Mouse (Mus musculus) right cerebral cortex, postnatal 25 days (tissue): Measurements from ENCODE around the gene Syngr2.
"Not testable (repeated sequence)": the region's sequence is repeated elsewhere in the genome, so short reads cannot be mapped to it uniquely, and the experiment has no call there.

Experiments used
- DNase-seq: peaks from one replicate; pipeline ENCODE4 v3.0.0; 2022

Syngr2 gene

GRCm38 (mm10) chr11:117813867-117814266 is 4.4 kb downstream of the Syngr2 start:
- no peak for DNase-seq

- DNase-seq, result no peak
Measured at GRCm38 (mm10) chr11:117814704-117815366, 5.4 kb downstream of the Syngr2 start.

- DNase-seq, result not testable (repeated sequence)
Measured at GRCm38 (mm10) chr11:117815850-117816249, 6.4 kb downstream of the Syngr2 start.

DNA sequence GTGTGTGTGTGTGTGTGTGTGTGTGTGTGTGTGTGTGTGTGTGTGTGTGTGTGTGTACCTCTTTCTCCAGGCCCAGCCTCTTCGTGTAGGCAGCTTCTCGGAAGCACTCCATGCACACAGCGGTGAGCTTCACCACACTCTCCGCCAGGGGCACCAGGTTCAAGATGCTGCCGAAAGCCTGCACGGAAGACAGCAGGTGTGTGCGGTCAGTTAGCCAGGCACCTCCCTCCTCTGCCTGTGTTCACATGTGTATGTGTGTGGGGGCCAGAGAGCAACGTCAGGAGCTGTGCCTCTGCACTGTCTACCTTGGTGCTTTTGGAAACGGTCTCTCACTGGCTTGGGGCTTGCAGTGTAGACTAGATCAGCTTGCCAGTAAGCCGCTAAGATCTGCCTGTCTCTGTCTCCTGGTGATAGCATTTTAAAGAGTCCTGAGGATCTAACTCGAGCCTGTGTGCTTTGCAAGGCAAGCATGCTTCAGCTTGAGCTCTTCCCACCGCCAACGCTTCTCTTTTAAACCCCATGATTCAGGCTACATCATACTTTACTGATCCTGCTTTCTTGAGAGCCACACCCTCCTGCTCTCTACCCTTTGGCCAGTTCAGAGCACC is 7.0 kb downstream of the Syngr2 start:
- no peak for DNase-seq

DNA sequence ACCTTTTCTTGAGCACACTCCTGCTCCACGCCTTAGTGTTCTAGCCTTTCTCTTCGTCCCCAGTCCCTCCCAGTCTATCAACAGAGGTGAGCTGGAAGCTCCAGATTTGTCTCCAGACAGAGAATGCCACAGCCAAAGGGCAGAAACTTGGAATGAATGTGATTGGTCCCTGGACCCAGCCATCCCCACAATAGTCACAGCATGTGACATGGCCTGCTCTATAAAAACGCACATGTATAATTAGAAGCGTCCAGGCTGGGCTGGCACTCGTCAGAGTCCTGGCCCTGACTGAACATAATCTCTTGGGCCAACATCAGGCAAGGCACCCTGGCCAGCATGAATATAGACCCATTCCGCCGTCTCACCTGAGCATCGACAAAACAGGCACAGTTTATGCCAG is 9.6 kb downstream of the Syngr2 start:
- no peak for DNase-seq

DNA sequence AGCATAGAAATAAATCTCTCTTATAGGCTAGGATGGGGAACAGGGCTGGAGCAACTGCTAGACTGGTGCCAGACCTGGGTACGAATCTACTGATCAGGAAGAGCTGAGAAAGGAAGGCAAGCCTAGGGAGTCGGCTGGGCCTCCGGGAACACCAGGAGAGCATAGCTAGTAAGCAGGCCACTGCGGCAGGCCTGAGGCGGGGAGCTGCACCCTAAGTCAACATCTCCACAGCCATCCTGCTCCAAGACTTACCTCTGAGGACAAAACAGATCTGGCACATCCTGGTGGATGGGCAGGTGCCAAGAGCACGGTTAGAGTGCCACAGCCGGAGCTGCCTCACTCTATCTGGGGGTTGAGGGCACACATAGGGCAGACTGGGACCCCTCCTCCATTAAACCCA is 10.7 kb downstream of the Syngr2 start:
- DNase-seq, result no peak

DNA sequence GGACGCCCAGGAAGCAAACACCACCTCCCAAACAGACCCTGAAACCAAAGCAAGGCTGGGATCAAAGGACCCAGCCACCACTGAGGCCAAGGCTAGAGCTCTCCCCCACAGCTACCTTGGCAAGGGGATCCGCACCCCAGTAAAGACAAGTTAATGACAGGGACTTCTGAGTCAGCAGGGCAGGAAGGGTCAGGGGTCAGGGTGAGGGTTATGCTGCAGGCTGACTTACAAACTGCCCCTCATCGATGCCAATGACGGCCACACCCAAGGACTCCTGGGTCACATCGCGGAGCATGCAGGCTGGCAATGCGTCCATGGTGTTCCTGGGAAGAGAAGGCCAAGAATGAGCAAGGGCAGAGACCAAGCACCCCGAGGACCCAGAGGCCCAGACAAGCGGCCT is 12.4 kb downstream of the Syngr2 start:
- no peak for DNase-seq

DNA sequence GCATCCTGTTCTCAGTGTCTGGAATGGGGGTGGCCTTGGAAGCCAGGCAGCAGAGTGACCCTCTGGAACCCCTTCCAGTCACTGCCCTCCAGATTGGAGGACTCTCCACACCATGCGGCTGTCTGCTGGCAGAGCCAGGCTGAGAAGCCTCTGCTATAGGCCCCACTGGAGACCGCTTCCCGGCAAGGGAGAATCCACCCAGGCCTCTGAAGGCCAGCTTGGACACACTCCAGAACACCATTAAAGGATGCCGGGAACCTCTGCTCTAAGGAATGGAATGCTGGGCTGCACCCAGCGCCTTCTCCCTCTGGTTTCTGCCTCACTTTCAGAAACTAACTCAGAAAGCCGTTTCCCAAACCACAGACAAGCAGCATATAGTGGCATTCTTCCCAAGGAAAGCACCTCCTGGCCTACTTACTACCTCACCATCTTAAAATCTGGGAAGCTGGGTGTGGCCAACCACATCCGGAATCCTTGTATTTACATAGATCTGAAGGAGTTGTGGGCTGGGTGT is 13.3 kb downstream of the Syngr2 start:
- DNase-seq, result no peak

DNA sequence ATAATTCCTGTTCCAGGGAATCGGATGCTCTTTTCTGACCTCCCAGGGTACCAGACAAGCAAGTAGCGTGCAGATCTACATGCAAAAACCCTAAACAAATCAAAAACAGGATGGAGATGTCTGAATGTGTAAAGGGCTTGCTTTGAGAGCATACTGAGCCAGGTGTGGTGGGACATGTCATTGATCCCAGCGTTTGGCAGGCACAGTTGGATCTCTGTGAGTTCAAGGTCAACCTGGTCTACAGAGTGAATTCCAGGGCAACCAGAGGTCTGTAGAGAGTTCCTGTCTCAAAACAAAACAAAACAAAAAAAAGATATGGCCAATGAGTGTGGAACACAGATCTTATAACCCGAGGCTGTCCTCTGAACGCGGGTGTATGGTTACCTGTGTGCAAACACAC is 13.9 kb downstream of the Syngr2 start:
- DNase-seq, result no peak

DNA sequence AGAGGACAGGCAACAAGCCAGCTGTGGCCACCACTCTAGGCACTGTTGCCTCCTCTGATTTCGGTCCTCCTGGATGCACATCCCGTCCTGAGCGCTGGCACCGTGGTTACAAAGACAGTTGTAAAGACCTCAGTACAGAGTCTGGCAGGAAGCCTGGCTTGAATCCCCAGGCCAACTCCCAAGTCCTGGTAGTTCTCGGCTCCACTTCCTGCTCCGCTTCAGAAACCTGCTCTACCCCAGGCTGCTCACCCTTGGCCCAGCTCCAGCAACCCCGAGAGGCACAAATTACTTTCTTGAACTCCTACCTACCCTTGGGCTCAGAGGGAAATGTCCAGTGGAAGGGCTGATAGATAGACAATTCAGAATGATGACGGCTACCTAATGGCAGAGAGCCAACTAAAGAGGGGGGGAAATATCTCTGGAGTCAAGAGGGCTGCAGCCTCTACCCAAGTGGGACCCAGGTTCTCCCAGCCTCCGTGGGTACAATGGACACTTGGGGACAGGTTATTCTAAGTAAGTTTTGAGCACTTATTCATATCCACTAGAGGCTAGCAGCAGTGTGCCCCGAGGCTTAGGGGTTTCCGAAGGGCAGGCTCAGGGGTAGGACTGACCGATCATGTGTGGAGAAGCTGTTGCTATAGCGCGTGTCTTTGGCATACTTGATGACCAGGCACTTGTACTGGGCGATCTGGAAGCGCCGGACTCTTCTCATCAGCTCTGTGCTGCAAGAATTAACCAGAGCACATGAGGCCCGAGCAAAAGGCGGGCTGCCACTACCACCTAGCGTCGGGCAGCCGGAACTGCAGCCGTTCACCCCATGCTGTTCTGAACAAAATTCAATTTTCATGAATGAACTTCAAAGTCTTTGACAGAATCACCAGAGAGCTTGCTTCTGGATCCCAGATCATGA is 14.8 kb downstream of the Syngr2 start:
- DNase-seq, result peak; percentile 78

- no peak for DNase-seq
Measured at GRCm38 (mm10) chr11:117825333-117826101, 16.0 kb downstream of the Syngr2 start, which contains the start of the genes Afmid and Tk1. TSS of gene Afmid (plus strand) at chr11:117825924. TSS of gene Tk1 (minus strand) at chr11:117826092.

GRCm38 (mm10) chr11:117826164-117826563 is 16.7 kb downstream of the Syngr2 start:
- DNase-seq, result no peak

DNA sequence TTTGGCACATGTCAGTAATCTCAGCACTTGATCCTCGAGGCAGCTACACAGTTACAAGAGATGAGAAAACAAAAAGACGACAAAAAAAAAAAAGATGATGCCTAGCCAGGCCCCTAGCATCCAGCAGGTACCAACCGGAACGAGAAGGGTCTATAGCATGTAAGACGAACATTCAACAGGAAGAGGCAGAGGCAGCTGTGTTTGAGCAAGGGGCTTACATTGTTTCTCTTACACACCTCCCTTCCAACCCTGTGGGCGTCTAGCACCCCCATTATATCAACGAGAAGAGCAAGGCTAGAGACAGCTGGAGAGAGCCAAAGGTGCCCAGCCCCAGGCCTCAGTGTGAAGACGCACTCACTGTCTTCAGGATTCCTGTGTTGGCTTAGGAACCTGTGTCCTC is 17.4 kb downstream of the Syngr2 start:
- no peak for DNase-seq

DNA sequence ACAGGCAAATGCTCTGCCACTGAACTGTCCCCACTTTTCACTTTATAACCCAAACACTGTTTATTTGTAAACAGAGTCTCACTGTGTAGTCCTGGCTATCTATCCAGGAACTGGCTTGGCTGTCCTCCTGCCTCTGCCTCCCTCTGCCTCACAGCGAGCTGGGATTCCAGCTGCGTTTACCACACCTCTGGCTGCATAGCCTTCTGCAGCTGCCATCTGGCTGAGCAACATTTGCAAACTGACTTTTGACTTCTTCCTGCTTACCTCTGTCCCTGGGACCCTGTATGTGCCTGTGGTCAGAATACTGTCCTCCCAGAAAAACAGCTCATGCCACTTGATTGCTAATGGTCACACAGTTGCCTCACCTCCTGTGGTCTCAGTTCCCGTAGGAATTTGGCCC is 17.9 kb downstream of the Syngr2 start:
- DNase-seq, result no peak

GRCm38 (mm10) chr11:117828149-117828887 is 18.9 kb downstream of the Syngr2 start:
- no peak for DNase-seq

DNA sequence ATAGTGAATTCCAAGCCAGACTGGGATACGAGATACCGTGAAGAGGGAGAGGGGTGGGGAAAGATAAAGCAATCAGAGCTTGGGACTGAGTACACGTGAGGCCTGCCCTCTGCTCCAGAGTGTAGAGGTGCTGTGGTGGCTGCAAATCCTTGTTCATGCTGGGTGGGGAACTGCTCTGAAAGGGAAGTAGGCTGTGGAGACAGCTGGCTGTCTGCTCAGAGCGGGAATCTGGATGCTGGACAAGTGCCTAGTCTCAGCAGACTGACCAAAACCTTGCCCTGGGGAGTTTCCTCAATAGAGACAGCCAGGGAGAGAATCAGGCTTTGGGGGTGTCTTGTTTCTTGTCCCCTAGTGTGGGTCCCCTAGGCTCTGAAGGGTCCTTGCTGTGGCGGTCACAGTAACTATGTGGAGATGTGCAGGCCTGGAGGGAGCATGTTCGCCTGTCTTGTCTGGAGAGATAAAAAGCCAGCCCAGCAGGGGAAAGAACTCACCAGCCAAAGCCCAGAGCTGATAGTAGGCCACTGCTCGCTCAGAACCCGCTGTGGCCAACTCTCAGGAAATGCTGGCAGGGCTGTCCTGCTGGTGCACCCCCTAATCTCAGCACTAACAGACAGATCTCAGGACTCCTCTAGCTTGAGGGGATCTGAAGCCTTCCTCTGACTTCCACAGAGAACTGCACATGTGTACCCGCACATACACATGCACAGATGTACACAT is 19.6 kb downstream of the Syngr2 start:
- DNase-seq, result no peak

DNA sequence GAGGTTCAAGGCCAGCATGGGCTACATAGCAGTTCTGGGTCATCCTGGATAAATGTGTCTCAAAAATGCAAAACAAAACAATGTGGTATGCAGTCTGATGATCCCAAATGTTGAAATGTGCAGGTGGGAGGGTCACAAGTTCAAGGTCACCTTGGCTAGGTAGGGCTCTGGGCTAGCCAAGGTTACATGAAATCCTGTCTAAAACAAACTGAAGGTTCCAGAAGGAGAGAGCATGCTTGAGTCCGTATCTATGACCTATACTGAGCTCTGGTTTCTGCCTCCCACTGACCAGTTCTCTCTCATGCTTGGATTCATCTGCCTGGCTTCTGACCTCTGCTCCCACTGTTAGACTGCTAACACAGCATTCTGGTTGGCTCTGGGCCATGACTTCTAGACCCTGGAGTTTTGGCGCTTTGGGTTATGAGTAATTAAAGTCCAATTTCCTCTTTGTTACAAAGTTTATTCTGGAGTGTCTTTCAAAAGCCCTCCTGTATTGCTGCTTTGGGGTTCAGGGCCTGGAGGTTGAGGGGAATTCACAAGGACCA is 20.3 kb downstream of the Syngr2 start:
- DNase-seq, result no peak

GRCm38 (mm10) chr11:117830401-117830800 is 20.9 kb downstream of the Syngr2 start:
- DNase-seq, result no peak

- DNase-seq, result peak; percentile 71
Measured at GRCm38 (mm10) chr11:117832086-117832969, 22.9 kb downstream of the Syngr2 start.

GRCm38 (mm10) chr11:117833509-117833908 is 24.0 kb downstream of the Syngr2 start:
- DNase-seq, result not testable (repeated sequence)
